Mouse (Mus musculus): ENCODE results near the gene Golga1. TPM values are rescaled to one million over a fixed set of nuclear protein-coding genes. Genes with fewer than 3 reads are reported as not detected.

Gene Golga1
- total RNA-seq, 2 experiments from 2014 or later, result 20.0 to 22.4 TPM

DNA sequence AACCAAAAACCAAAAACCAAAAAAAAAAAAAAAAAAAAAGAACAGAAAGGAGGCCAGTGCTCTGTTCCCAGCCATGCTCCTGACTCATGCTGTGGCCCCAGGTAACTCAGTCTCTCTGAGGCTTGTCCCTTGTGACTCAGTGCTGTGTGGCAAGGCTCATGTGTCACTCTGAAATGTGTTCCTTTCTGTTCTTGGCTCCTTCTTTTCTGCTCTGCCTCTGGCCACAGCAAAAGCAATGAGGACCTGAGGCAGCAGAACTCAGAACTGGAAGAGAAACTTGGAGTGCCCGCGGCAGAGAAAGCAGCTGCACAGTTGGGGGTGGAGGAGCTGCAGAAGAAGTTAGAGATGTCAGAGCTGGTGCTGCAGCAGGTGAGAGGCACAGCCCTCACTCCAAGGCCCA lies 91.2 kb downstream of the Golga1 start:
- no peak for DNase-seq

DNA sequence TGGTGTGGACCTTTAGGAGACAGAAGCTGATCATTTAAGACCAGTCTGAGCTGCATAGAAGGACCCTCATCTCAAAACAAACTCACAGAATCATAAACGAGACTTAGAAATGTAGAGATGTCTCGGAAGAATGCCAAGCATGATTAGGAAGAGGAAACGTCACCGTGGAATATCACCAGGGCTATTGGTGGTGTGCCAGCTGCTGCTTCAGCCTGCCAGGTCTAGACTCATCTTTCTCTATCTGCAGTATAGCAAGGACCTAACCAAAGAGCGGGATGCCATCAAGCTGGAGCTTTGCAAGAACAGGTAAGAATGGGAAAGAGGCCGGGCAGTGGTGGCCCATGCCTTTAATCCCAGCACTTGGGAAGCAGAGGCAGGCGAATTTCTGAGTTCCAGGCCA lies 91.6 kb downstream of the Golga1 start:
- peak; percentile 40 for DNase-seq

DNA sequence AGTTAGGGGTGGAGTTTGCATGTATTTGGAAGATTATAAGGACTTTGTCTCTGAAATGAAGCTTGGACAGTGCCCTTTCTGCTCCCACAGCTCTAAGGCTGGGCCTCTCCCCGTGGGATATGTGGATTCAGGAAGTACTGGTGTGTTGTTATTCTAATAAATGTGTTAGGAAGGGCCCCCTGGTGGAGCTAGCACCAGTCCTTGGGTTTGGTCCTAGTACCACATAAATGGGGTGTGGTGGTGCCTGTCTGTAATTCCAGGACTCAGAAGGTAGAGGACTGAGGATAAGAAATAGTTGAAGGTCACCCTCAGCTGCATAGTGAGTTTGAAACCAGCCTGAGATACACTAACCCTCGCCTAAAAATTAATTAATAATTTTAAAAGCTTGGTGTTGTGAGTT lies 92.1 kb downstream of the Golga1 start:
- DNase-seq, result no peak

DNA sequence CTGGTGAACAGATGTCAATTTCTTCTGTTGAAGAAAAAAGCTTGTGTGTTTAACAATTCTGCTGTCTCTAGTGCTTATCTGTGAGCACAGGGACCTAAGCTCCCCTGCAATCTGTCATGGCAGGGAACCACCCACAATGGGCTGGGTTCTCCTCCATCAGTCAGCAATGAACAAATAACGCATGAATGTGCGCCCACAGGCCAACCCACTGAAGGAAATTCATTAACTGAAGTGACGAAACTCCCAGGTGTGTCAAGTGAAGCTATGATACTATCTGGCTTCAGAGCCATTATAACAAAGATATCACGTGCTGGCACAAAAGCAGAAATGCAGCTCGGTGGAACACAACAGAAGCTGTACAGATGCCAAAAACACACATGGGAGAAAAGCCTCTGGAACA lies 95.3 kb downstream of the Golga1 start:
- no peak for DNase-seq

DNA sequence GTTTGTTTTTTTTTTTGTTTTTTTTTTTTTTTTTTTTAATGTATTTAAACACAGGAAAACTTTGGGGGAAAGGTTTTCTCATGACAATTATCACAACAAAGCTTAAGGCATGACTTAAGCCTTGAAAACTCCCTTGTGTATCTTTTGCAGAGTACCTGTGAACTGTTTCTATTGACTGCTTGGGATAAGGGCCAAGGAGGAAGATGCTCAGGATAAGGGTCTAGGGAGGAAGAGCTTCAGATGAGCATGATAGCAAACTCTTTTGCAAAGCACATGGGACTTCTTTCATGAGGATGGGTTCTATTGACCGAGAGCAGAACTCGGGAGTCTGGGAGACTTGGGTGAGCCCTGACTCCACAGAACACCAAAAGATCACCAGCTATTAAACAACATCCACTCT lies 95.7 kb downstream of the Golga1 start:
- DNase-seq, result no peak

Other genes with a start within 250 kb of the Golga1 start
- 1 to 10 TPM; 2.1 to 2.6 TPM for gene Nr6a1, start 137.9 kb downstream of the Golga1 start, total RNA-seq (2021)
- gene Olfml2a, start 133.6 kb downstream of the Golga1 start, total RNA-seq (2021), result 10 to 100 TPM; 18.3 to 18.5 TPM
- gene Wdr38, start 68.1 kb downstream of the Golga1 start, total RNA-seq (2021), result under 1 TPM; 0.11 to 0.17 TPM
- 10 to 100 TPM; 51.9 to 55.6 TPM for gene Arpc5l, start 60.2 kb downstream of the Golga1 start, total RNA-seq (2021)
- gene Rpl35, start 59.9 kb downstream of the Golga1 start, total RNA-seq (2021), result 100 to 1,000 TPM; 455 to 469 TPM
- gene Scai, start 125.2 kb upstream of the Golga1 start, total RNA-seq (2021), result 10 to 100 TPM; 11.1 to 11.4 TPM
- 10 to 100 TPM; 63.1 to 68.1 TPM for gene Ppp6c, start 160.9 kb upstream of the Golga1 start, total RNA-seq (2021)

All from heart, postnatal 4 days (tissue).